Mouse (Mus musculus) olfactory bulb, adult 2 months (tissue): ENCODE data around the gene Cdk4.

Source experiments
- CTCF ChIP-seq: fragments of 200-500 bp; IDR thresholded peaks from 2 replicates; pipeline ENCODE4 v1.5.1; 2012; ENCODE audit warnings: low read depth, mild to moderate bottlenecking, low read length, moderate library complexity; ENCODE audit not compliant: insufficient read depth
- POLR2A ChIP-seq: fragments of 200-500 bp; IDR thresholded peaks from 2 replicates; pipeline ENCODE4 v1.6.1; 2012; ENCODE audit warnings: mild to moderate bottlenecking, low read depth, low read length, moderate library complexity; ENCODE audit not compliant: insufficient read depth

DNA sequence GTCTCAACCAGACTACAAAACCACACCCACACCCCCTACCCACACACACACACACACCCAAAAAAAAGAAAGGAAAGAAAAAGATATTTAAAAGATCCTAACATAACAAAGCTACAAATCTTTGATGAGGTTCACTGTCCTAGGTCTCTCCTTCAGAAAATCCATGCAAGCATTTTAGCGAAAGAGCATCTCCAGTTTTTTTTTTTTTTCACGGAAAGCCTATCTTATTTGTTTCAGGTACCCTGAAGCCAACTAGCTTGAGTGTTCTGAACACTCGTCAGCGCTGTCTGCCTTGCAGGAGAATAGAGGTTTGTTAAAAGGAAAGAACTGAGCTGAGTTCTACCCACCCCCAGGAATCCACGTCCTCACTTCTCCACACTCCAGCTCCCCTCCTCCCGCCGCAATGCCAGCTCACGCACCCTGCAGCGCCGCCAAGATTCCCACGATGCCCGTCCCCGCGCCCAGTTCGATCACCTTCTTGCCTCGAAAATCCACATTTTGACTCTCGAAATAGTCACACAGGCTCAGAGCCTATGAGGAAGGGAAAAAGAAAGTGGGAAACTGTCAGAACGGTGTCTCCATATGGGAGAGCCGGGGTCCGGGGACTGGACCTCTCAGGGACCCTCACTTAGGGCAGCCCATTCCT lies 22.6 kb upstream of the Cdk4 start:
- TF ChIP-seq POLR2A (no peak), CTCF (0 out of 2 replicates have a peak, but pooled peaks have one; percentile 21)
